Mouse (Mus musculus) layer of hippocampus, adult 8-10 months (tissue): Measurements from ENCODE around the gene Saa1. TPM values are rescaled to one million over a fixed set of nuclear protein-coding genes. Genes with fewer than 3 reads are reported as not detected.
"Not testable (repeated sequence)": the region's sequence is repeated elsewhere in the genome, so short reads cannot be mapped to it uniquely, and the experiment has no call there.

Source experiments
- DNase-seq, 2 experiments: peaks; one replicate each; pipeline ENCODE4 v3.0.0; 2022; ENCODE audit warnings: low spot score in 2 of 2
- total RNA-seq, 4 experiments: library from RNA; stranded (reverse); gene quantifications; 2 replicates each; pipeline ENCODE4 v1.2.4; 2022

The Saa1 gene
- not detected for total RNA-seq

- DNase-seq: not testable (repeated sequence)
Measured at GRCm38 (mm10) chr7:46742880-46743279, at the start of gene Saa1. Gene Saa1, minus strand, starts transcription at chr7:46742980.

- no peak for DNase-seq
Measured at GRCm38 (mm10) chr7:46789177-46789849, 46.5 kb upstream of the Saa1 start.

GRCm38 (mm10) chr7:46770706-46771105 is 27.9 kb upstream of the Saa1 start:
- DNase-seq: peak in 1 of 2 experiments; percentile 23

- no peak for DNase-seq
Measured at GRCm38 (mm10) chr7:46768451-46768850, 25.7 kb upstream of the Saa1 start.

GRCm38 (mm10) chr7:46767371-46767770 is 24.6 kb upstream of the Saa1 start:
- DNase-seq: no peak

GRCm38 (mm10) chr7:46764672-46765071 is 21.9 kb upstream of the Saa1 start:
- no peak for DNase-seq

- DNase-seq: no peak
Measured at GRCm38 (mm10) chr7:46762601-46763000, 19.8 kb upstream of the Saa1 start.

GRCm38 (mm10) chr7:46761049-46761795 is 18.4 kb upstream of the Saa1 start:
- no peak for DNase-seq

- no peak for DNase-seq
Measured at GRCm38 (mm10) chr7:46751490-46751889, 8.7 kb upstream of the Saa1 start, which contains the start of gene Saa2. Gene Saa2, plus strand, starts transcription at chr7:46751790.

GRCm38 (mm10) chr7:46748459-46748858 is 5.7 kb upstream of the Saa1 start:
- no peak for DNase-seq

GRCm38 (mm10) chr7:46746381-46746780 is 3.6 kb upstream of the Saa1 start:
- no peak for DNase-seq

- no peak for DNase-seq
Measured at GRCm38 (mm10) chr7:46745816-46746215, 3.0 kb upstream of the Saa1 start.

- DNase-seq: not testable (repeated sequence)
Measured at GRCm38 (mm10) chr7:46740041-46740440, 2.7 kb downstream of the Saa1 start.

- DNase-seq: no peak
Measured at GRCm38 (mm10) chr7:46738561-46739460, 4.0 kb downstream of the Saa1 start.

- DNase-seq: no peak
Measured at GRCm38 (mm10) chr7:46734983-46735382, 7.8 kb downstream of the Saa1 start.

- no peak for DNase-seq
Measured at GRCm38 (mm10) chr7:46732458-46732857, 10.3 kb downstream of the Saa1 start, which contains the start of gene Saa4. Gene Saa4, minus strand, starts transcription at chr7:46732603.

GRCm38 (mm10) chr7:46727584-46727983 is 15.2 kb downstream of the Saa1 start:
- no peak for DNase-seq

GRCm38 (mm10) chr7:46724396-46724795 is 18.4 kb downstream of the Saa1 start:
- DNase-seq: peak; percentile 19 to 24

- no peak for DNase-seq
Measured at GRCm38 (mm10) chr7:46723849-46724248, 18.9 kb downstream of the Saa1 start.

GRCm38 (mm10) chr7:46723354-46723753 is 19.4 kb downstream of the Saa1 start:
- DNase-seq: no peak

GRCm38 (mm10) chr7:46720460-46720859 is 22.3 kb downstream of the Saa1 start:
- no peak for DNase-seq

GRCm38 (mm10) chr7:46719526-46719925 is 23.3 kb downstream of the Saa1 start:
- no peak for DNase-seq
